Mouse (Mus musculus) fat pad, adult 2 months (tissue): Measurements from ENCODE around the gene Arrdc2.
A peak's percentile ranks its signal among the peaks of the same experiment; 100 is the strongest.

Source experiments
- DNase-seq: peaks from one replicate; pipeline ENCODE4 v3.0.0-alpha.2; 2011; ENCODE audit warnings: low read depth, low spot score; ENCODE audit errors: extremely low read depth

Arrdc2 gene

GRCm38 (mm10) chr8:70839408-70840351, at the start of gene Arrdc2:
Gene Arrdc2 (minus strand): TSS chr8:70839720.
- peak; percentile 98 for DNase-seq

GRCm38 (mm10) chr8:70887669-70888068, 48.1 kb upstream of the Arrdc2 start:
- no peak for DNase-seq

GRCm38 (mm10) chr8:70885612-70886011, 46.1 kb upstream of the Arrdc2 start:
- DNase-seq = no peak

- no peak for DNase-seq
Observed at GRCm38 (mm10) chr8:70884683-70885082, 45.2 kb upstream of the Arrdc2 start.

- DNase-seq = no peak
Observed at GRCm38 (mm10) chr8:70884186-70884585, 44.7 kb upstream of the Arrdc2 start.

GRCm38 (mm10) chr8:70880546-70880945, 41.0 kb upstream of the Arrdc2 start:
- no peak for DNase-seq

- no peak for DNase-seq
Observed at GRCm38 (mm10) chr8:70880126-70880525, 40.6 kb upstream of the Arrdc2 start.

- no peak for DNase-seq
Observed at GRCm38 (mm10) chr8:70879500-70879899, 40.0 kb upstream of the Arrdc2 start.

- DNase-seq = no peak
Observed at GRCm38 (mm10) chr8:70878178-70878577, 38.7 kb upstream of the Arrdc2 start.

GRCm38 (mm10) chr8:70876382-70876781, 36.9 kb upstream of the Arrdc2 start:
- no peak for DNase-seq

- DNase-seq = no peak
Observed at GRCm38 (mm10) chr8:70874441-70874840, 34.9 kb upstream of the Arrdc2 start.

- DNase-seq = no peak
Observed at GRCm38 (mm10) chr8:70873364-70873985, 34.0 kb upstream of the Arrdc2 start, which contains the start of gene Ccdc124. Gene Ccdc124 (minus strand): TSS chr8:70873935.

GRCm38 (mm10) chr8:70872643-70873363, 33.3 kb upstream of the Arrdc2 start:
- DNase-seq = no peak

GRCm38 (mm10) chr8:70871195-70871807, 31.8 kb upstream of the Arrdc2 start:
- no peak for DNase-seq

- DNase-seq = no peak
Observed at GRCm38 (mm10) chr8:70869601-70870041, 30.1 kb upstream of the Arrdc2 start.

- no peak for DNase-seq
Observed at GRCm38 (mm10) chr8:70869199-70869571, 29.7 kb upstream of the Arrdc2 start.

GRCm38 (mm10) chr8:70868559-70869198, 29.2 kb upstream of the Arrdc2 start:
- no peak for DNase-seq

GRCm38 (mm10) chr8:70866566-70866965, 27.0 kb upstream of the Arrdc2 start:
- DNase-seq = no peak

- no peak for DNase-seq
Observed at GRCm38 (mm10) chr8:70866001-70866520, 26.5 kb upstream of the Arrdc2 start.

GRCm38 (mm10) chr8:70865350-70866000, 26.0 kb upstream of the Arrdc2 start:
- DNase-seq = no peak
